Mouse (Mus musculus) olfactory bulb, adult 2 months (tissue): ENCODE measurements around the gene Myrfl.

Source experiments
- CTCF ChIP-seq: fragments of 200-500 bp; IDR thresholded peaks from 2 replicates; pipeline ENCODE4 v1.5.1; 2012; ENCODE audit warnings: low read depth, mild to moderate bottlenecking, low read length, moderate library complexity; ENCODE audit not compliant: insufficient read depth
- POLR2A ChIP-seq: fragments of 200-500 bp; IDR thresholded peaks from 2 replicates; pipeline ENCODE4 v1.6.1; 2012; ENCODE audit warnings: mild to moderate bottlenecking, low read depth, low read length, moderate library complexity; ENCODE audit not compliant: insufficient read depth

GRCm38 (mm10) chr10:116930936-116931335 is 34.2 kb upstream of the Myrfl start:
- no peak for TF ChIP-seq CTCF
- TF ChIP-seq POLR2A: no peak
